Mouse (Mus musculus) fibroblast of lung, adult 2 months (primary cell): ENCODE measurements at regions not wholly inside any gene's neighbourhood (a gene's known extent, or its start where the extent isn't known, plus 50 kb on each side); places are given as distances from the start of the nearest gene placed in this dataset.

Source experiments
- DNase-seq: peaks from one replicate; pipeline ENCODE4 v3.0.0-alpha.2; 2011; ENCODE audit warnings: low read depth

GRCm38 (mm10) chr4:71811444-71811843 lies 53.7 kb upstream of the Gm11232 start:
- DNase-seq = no peak

GRCm38 (mm10) chr4:71808271-71808670 lies 50.5 kb upstream of the Gm11232 start:
- no peak for DNase-seq
